Mouse (Mus musculus) C2C12 (cell line): ENCODE results near the gene Gm47791.

ENCODE experiments used
- CEBPB ChIP-seq: IDR thresholded peaks from one replicate; pipeline ENCODE4 v1.6.1; 2011; ENCODE audit warnings: low read depth, mild to moderate bottlenecking, control low read depth, moderate library complexity
- CTCF ChIP-seq: IDR thresholded peaks from one replicate; pipeline ENCODE4 v1.5.1; 2011; ENCODE audit not compliant: control insufficient read depth, insufficient read depth, insufficient read length
- MYOG ChIP-seq: IDR thresholded peaks from one replicate; pipeline ENCODE4 v1.6.1; 2011; ENCODE audit not compliant: control insufficient read depth, insufficient read length; ENCODE audit errors: extremely low read depth

DNA sequence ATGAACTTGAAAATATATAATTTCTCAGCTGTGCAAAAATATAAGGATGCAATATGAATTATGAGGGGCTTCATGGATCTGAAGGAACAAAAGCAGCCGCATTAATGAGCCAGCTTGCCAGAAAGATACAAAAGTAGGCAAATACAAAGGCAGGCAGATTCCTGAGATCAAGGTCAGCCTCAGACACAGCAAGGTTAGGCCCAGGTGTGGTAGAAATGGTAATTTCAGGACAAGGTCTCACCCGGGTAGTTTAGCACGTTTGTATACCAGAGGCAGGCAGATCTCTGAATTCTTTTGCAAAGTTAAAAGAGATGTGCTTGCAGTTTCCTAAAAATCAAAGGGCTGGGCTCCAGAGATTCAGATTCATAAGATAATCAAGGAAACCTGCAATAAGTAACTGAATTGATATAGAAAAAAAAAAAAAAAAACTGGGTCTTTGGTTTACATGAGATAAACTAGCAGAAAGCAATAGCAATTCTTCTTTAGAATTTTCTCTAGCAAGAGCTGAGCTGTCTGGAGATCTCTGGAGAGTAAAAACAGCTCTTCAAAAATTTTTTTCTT, 49.7 kb upstream of the Gm47791 start:
- TF ChIP-seq CTCF (no peak), MYOG (no peak), CEBPB (no peak)
